Mouse (Mus musculus): Measurements from ENCODE around the gene Chrne.
A peak's percentile ranks its signal among the peaks of the same experiment; 100 is the strongest.

DNA sequence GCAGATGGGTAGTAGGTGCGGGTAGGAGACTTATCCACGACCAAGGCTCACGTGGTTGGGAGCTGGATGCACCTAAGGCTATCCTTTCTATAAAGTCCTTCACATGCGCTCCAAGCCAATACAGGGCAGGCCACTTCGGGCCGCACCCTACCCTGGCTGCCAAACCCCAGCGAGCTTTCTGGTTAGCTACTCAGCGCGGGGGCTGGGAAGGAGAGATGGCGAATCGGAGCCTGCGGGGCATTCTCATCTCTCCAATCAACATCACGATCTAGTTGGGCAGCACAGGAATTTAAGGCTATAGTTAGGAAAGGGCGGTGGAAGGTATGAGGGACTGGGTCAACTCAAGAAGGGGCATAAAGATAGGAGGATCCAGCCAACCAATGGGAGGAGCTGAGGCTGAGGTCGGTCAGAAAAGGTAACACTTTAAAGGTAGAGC, 49.3 kb upstream of the Chrne start:
- TF ChIP-seq CTCF (IDR thresholded peaks at IDR 0.05; ENCODE audit: borderline replicate concordance, insufficient read depth, low read depth, low read length) (no peak), POLR2A (IDR thresholded peaks at IDR 0.05; ENCODE audit: borderline replicate concordance, insufficient read depth, low read length) (peak; percentile 16; the same call in 1 of the 2 replicates)

All from cerebellum, adult 2 months (tissue).